Mouse (Mus musculus): ENCODE measurements around the gene Cox7a2.

Gene Cox7a2

DNA sequence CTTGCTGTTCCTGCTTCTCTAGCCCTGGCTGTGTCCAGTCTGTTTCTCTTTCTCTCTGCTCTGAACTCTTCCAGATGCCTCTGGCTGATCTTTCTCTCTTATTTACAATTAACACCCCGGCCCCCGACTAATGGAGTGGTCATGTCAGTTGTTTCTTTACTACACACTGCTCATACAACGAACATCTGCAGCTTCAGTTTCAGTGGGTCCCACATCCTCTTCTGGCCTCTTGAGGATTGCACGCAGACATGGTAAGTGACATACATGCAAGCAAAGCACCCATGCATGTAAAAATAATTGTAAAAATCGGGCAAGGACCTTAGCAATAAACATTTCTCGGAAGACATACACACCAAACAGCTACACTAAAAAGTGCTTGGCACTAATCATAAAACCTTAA is 24.1 kb downstream of the Cox7a2 start:
- DNase-seq (ENCODE audit: low read depth, low spot score) = no peak

GRCm38 (mm10) chr9:79730301-79730700 is 29.4 kb downstream of the Cox7a2 start:
- DNase-seq (ENCODE audit: low read depth, low spot score) = no peak

- DNase-seq (ENCODE audit: low read depth, low spot score) = peak; percentile 66
Measured at GRCm38 (mm10) chr9:79723090-79723489, 36.6 kb downstream of the Cox7a2 start.

DNA sequence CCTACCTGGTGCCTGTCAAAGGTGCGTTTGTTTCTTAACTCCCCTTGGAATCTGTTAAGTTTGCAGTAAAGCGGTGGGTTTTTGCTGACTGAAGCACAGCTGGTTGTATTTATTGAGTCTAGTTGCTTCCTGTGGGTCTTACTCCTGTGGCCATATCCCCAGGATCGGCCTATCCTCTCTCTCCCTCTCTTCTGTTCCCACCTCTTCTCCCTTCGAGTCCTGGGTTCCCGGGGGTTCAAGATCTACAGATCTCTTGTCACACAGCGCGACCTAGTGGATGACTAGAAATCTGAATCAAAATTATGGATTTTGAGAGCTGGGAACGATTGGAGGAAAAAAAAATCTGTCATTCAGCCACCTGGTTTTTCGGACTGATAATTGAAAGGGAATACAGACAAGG is 38.6 kb downstream of the Cox7a2 start:
- DNase-seq (ENCODE audit: low read depth, low spot score) = peak; percentile 62

DNA sequence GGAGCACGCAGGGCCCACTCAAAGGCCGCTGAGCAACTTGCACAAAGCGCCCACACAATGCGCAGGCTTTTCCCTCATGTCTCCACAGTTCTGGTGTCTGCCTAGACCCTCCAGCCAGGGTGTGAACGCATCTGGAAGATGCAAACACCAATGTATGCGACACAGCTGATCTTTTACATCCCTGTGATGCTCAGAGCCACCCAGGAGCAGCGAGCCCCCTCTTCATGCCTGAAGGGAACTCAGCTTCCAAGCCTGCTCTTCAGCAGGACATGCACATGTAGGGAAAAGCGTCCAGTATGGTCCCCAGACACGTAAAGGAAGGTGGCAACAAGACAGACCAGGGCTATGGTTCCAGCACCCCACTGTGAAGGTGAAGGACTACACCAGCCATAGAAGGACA is 39.5 kb downstream of the Cox7a2 start:
- no peak for DNase-seq (ENCODE audit: low read depth, low spot score)

GRCm38 (mm10) chr9:79719451-79719850 is 40.2 kb downstream of the Cox7a2 start:
- peak; percentile 39 for DNase-seq (ENCODE audit: low read depth, low spot score)

- peak; percentile 31 for DNase-seq (ENCODE audit: low read depth, low spot score)
Measured at GRCm38 (mm10) chr9:79718481-79719370, 41.0 kb downstream of the Cox7a2 start, which contains the start of gene Col12a1. TSS of gene Col12a1 (minus strand) at chr9:79718831.

GRCm38 (mm10) chr9:79717836-79718475 is 41.7 kb downstream of the Cox7a2 start:
- DNase-seq (ENCODE audit: low read depth, low spot score) = peak; percentile 9

DNA sequence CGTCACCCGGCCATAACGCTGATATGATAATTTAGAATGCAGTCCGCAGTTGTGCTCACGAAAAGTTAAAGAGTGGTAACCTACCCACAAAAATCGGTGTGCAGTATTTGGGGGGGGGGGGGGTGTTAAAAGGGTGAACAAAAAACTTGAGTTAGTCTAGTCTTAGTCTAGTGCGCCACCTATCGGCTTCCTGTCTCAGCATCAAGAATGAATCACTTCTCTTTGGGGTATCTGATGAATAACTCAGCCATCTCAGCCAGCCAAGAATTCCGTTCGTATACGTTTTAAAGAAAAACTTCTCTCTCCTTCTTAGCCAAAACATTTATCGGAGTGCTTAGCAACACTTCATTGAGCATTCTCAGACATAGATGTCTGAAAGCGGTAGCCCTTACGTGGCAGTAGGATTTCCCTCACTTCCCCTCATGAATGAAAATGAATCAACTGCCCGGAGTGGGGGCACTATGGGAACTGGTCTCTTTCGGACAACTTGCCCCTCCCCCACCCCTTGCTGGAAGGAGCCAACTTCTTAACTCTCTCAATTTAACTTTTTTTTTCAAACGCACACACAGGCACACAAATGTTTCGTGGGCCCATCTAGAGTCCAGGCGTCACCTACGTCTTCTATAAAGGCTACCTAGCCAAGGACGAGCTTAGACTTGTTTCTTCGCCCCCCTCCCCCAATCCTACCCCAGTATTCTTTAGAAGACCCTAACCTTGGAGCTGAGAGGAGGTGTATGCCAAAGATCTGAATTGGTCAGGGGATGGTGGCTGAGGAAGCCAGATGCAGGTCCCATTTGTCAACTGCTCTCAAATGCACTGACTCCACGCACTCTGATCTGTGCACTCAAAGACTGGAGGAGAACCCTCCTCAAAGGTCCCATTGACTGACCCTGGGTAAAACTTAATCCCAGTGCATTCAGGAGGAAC is 42.5 kb downstream of the Cox7a2 start:
- peak; percentile 59 for DNase-seq (ENCODE audit: low read depth, low spot score)

GRCm38 (mm10) chr9:79716496-79716895 is 43.2 kb downstream of the Cox7a2 start:
- no peak for DNase-seq (ENCODE audit: low read depth, low spot score)

DNA sequence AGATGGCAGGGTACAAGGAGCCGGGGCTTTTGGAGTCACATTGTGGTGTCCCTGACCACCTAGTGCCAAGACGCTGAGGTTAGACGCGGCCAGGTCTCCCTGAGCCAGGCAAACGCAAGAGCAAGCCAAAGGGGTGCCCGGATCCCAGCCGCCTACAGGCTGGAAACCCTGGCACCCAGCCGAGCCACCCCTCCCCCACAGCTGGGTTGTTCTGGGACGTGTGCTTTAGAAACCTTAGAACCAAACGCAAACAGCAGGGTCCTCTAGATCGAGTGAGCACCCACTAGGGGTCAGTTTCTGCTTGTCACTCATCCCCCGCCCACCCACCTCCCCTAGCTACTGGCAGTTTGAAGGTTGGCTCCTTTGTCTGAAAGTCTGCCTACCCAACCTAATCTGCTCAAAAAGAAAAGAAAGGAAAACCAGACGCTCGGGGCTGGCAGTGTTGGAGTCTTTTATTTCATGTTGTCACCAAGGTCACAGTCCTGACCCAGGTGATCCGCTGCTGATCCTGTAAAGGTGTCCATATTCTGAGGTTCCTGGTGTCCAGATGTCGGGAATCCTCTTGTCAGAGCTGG is 45.1 kb downstream of the Cox7a2 start:
- peak; percentile 21 for DNase-seq (ENCODE audit: low read depth, low spot score)

Measured in ES-CJ7 (cell line).